8 mouse cellular contexts compared by ENCODE assay signal in genomic region chr7:127393157-127393943, GRCm38 (mm10). TPM values are rescaled to one million over a fixed set of nuclear protein-coding genes. Genes with fewer than 3 reads are reported as not detected.
DNase-seq lines count a peak whose midpoint lies in the region; ATAC-seq lines count a peak whose summit lies in the region.

E430018J23Rik (minus strand) TSS chr7:127393629.

- peak; percentile 92 for ATAC-seq in inflammation-experienced regulatory T-cells, adult 6 months
- ATAC-seq in megakaryocyte-erythroid progenitor cell, adult 5-6 weeks (replicated peaks; ENCODE audit: low FRiP score, low TSS enrichment, poor library complexity, severe bottlenecking): peak; percentile 92

- DNase-seq in adrenal gland, adult (ENCODE audit: inconsistent age in 2 of 2, low spot score in 1 of 2): peak; percentile 97 to 100
- peak; percentile 100 for DNase-seq in embryo, embryonic 10.5 days (ENCODE audit: low spot score)
- DNase-seq in gastrocnemius, postnatal 14 days: peak; percentile 96
- peak; percentile 97 for DNase-seq in left cerebral cortex, postnatal 10 days (ENCODE audit: extremely low spot score in 1 of 2, low spot score in 2 of 2)
- peak; percentile 89 for DNase-seq in right cerebral cortex, postnatal 25 days
- peak; percentile 93 to 95 for DNase-seq in urinary bladder, postnatal 4 days (ENCODE audit: low spot score in 2 of 2)

- intact Hi-C loops in gastrocnemius, postnatal 14 days (cut with DNase I; ENCODE audit: low total_unique reads): no loop called here
- intact Hi-C loops in left cerebral cortex, postnatal 10 days (cut with DNase I): no loop called here

RNA-seq across cellular contexts. Expression of gene E430018J23Rik, which starts in this region (rescaled TPM):
- 1 to 10 TPM; 2.0 to 2.4 TPM for total RNA-seq in gastrocnemius, postnatal 14 days (2021)
- 1 to 10 TPM; 4.0 to 7.8 (median 5.4) TPM for polyA plus RNA-seq in inflammation-experienced regulatory T-cells, adult 6 months (2017; shearing (Covaris generic))
- total RNA-seq in left cerebral cortex, postnatal 10 days (2021): 1 to 10 TPM; 6.1 to 6.6 TPM
- total RNA-seq in megakaryocyte-erythroid progenitor cell, adult 5-6 weeks (2014; fragmentation: Nextera tagmentation): 3.1 and 8.6 TPM in 2 replicates
- total RNA-seq in megakaryocyte-erythroid progenitor cell, adult 5-6 weeks (2017): 7.8 TPM in 2 replicates

Comparison
In these comparisons a context has a peak if more than half of its experiments do, and no peak if none do; other contexts are left out.
1. Peak in every context shown above with its lines: DNase-seq and ATAC-seq.